Mouse (Mus musculus): ENCODE results near the gene Trio.

The Trio gene

GRCm38 (mm10) chr15:28037651-28038050, 12.0 kb upstream of the Trio start:
- DNase-seq (ENCODE audit: low read depth, low spot score): no peak

- no peak for DNase-seq (ENCODE audit: low read depth, low spot score)
These were observed 10.0 kb upstream of the Trio start for GRCm38 (mm10) chr15:28035601-28036000.

- no peak for DNase-seq (ENCODE audit: low read depth, low spot score)
These were observed 9.0 kb upstream of the Trio start for GRCm38 (mm10) chr15:28034636-28035035.

- no peak for DNase-seq (ENCODE audit: low read depth, low spot score)
These were observed 3.7 kb upstream of the Trio start for GRCm38 (mm10) chr15:28029371-28029770.

GRCm38 (mm10) chr15:28028542-28028941, 2.9 kb upstream of the Trio start:
- DNase-seq (ENCODE audit: low read depth, low spot score): no peak

GRCm38 (mm10) chr15:28026167-28026481, 476 bp upstream of the Trio start:
- DNase-seq (ENCODE audit: low read depth, low spot score): no peak

GRCm38 (mm10) chr15:28024965-28025338, 696 bp downstream of the Trio start:
- DNase-seq (ENCODE audit: low read depth, low spot score): no peak

GRCm38 (mm10) chr15:28024031-28024964, 1.4 kb downstream of the Trio start:
- no peak for DNase-seq (ENCODE audit: low read depth, low spot score)

GRCm38 (mm10) chr15:28021591-28022209, 3.9 kb downstream of the Trio start:
- no peak for DNase-seq (ENCODE audit: low read depth, low spot score)

GRCm38 (mm10) chr15:28019393-28020070, 6.1 kb downstream of the Trio start:
- DNase-seq (ENCODE audit: low read depth, low spot score): no peak

GRCm38 (mm10) chr15:28007516-28007915, 18.1 kb downstream of the Trio start:
- no peak for DNase-seq (ENCODE audit: low read depth, low spot score)

- DNase-seq (ENCODE audit: low read depth, low spot score): no peak
These were observed 21.4 kb downstream of the Trio start for GRCm38 (mm10) chr15:28004192-28004767.

GRCm38 (mm10) chr15:28002515-28002914, 23.1 kb downstream of the Trio start:
- DNase-seq (ENCODE audit: low read depth, low spot score): no peak

GRCm38 (mm10) chr15:28001299-28001698, 24.3 kb downstream of the Trio start:
- no peak for DNase-seq (ENCODE audit: low read depth, low spot score)

GRCm38 (mm10) chr15:27998621-27999359, 26.9 kb downstream of the Trio start:
- DNase-seq (ENCODE audit: low read depth, low spot score): no peak

GRCm38 (mm10) chr15:27997917-27998316, 27.7 kb downstream of the Trio start:
- DNase-seq (ENCODE audit: low read depth, low spot score): no peak

GRCm38 (mm10) chr15:27997391-27997841, 28.2 kb downstream of the Trio start:
- no peak for DNase-seq (ENCODE audit: low read depth, low spot score)

GRCm38 (mm10) chr15:27996750-27997149, 28.9 kb downstream of the Trio start:
- DNase-seq (ENCODE audit: low read depth, low spot score): no peak

- no peak for DNase-seq (ENCODE audit: low read depth, low spot score)
These were observed 30.2 kb downstream of the Trio start for GRCm38 (mm10) chr15:27995421-27995820.

- no peak for DNase-seq (ENCODE audit: low read depth, low spot score)
These were observed 30.8 kb downstream of the Trio start for GRCm38 (mm10) chr15:27994870-27995269.

- DNase-seq (ENCODE audit: low read depth, low spot score): no peak
These were observed 32.1 kb downstream of the Trio start for GRCm38 (mm10) chr15:27993528-27993927.
